Mouse (Mus musculus): ENCODE data around the gene Rdh1.
A peak's percentile ranks its signal among the peaks of the same experiment; 100 is the strongest.
"Not testable (repeated sequence)": the region's sequence is repeated elsewhere in the genome, so short reads cannot be mapped to it uniquely, and the experiment has no call there.

Gene Rdh1

DNA sequence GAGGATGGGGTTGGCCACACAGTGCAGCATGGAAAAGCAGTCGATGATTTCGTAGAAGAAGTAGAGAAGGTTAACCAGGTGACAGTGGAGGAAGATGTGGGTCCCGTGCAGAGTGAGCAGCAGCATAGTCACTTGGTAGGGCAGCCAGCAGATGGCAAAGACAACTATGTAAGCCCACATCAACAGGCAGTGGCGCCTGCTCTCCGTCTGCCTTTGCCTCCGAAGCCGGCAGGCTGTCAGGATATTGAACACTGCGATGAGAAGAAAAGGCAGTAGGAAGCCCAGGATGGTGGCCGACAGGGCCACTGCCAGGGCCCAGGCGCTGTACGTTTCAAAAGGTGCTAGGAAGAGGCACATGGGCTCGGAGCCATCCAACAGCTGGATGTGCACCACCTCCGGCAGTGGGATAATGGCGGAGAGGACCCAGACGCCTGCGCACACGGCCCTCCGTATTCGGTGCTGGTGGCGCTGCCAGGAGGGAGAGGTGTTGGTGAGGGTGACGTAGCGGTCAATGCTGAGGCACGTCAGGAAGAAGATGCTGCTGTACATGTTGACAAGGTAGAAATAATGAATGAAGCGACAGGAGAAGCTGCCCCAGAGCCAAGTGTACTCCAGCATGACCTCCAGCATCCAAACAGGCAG is 9.3 kb upstream of the Rdh1 start:
- DNase-seq: no peak

DNA sequence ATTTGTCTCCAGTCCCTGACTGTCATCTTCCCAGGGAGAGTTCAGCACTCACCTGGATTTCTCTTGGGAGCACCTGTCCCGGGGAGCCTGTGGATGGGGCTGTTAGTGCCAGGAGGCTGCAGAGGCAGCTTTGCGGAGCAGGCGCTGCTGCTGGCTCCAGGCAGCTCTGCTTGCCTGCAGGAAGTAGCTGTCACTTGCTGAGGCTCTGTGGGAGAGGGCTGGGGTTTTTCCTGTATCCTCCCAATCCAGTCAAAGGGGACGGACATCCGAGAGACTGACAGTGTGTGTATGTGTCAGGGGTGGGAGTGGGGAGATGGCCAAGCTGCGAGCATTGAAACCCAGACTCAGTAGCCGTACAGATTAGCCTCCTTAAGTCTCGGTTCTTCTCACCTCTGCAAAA is 8.0 kb upstream of the Rdh1 start, which contains the start of gene Gpr182:
TSS of gene Gpr182 (minus strand) at position 185 of the 400 bp plus-strand sequence.
- DNase-seq: no peak

DNA sequence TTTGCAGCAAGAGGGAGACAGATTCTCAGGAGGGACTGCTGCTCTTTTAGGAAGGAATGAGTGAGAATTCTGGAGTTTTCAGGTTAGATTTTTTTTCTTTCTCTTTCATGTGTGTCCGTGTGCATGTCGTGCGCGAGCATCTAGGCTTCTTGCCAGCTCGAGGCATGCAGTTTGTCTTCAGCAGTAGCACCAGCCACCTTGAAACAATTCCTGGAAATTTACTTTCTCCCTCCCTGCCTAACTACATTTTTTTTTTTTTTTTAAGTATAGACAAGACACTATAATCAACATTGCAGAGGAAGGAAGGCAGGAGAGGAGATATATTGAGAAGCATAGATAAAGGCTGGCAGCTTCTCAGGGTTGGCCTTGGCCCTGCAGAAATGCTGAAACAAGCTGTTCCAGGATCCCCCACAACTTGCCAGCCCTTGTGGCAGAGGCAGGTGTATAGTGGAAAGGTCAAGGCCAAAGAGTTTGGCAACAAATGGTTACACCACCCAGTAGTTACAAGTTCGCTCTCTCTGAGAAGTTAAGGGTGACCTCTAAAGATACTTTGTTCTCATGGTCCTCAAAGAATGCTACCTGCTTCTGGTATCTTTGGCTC is 4.9 kb upstream of the Rdh1 start:
- DNase-seq: no peak

DNA sequence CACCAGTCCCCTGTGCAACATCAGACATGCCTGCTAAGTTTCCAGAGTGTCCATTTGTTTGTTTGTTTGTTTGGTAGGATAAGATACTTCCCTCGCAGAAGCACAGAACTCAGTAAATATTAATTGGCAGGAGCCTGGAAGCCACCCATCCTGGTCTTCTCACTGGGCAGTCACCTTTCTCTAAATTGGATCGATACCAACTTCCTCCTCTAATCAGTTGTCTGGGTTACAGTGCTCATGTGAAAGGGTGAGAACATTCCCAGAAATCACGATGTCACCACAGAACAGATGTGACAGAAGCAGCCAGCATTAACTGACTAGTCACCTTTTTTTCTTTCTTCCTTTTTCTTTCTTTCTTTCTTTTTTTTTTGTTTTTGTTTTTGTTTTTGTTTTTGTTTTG is 4.3 kb upstream of the Rdh1 start:
- DNase-seq: no peak

DNA sequence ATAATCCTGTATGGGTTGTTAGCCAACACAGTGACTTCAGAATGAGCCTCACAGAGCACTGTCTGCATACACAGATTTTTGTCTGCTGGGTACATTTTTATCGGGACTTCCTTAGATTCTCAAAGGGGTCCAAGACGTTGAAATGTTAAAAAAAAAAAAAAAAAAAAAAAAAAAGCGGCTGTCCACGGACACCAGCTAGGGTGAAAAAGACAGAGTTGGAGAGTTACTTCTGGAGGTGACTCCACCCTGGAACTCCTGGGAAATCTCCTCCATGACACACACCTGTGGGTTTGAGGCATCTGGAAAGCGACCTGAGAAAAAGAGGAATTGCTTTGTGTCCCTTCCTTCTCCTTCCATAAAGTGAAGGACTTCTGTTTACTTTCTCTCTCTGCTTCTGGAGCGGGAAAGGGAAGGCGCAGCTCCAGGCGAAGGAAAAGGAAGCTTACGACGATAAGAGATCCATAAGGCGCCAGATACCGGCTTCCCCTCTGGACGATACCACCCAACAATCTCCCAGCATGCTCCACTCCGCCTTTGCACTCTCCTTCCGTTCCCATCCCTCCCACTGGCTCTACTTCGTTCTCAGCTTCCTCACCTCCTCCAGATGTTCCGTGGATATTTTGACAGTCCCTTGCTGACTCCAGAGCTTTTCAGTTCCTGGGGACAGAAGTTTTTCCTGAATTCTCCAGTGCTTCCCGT is 3.6 kb upstream of the Rdh1 start:
- peak; percentile 15 for DNase-seq

DNA sequence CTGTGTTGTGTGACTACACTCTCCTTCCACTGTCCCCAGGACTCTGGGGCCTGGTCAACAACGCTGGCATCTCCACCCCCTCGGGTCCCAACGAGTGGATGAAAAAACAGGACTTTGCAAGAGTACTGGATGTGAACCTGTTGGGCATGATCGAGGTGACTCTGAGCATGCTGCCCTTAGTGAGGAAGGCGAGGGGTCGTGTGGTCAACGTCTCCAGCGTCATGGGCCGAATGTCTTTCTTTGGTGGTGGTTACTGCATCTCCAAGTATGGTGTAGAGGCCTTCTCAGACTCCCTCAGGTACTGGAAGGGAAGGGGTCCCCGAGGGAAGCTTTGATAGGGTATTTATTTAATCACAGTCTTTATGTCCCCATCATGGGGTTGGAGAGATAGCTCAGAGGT is 3.4 kb downstream of the Rdh1 start:
- not testable (repeated sequence) for DNase-seq

DNA sequence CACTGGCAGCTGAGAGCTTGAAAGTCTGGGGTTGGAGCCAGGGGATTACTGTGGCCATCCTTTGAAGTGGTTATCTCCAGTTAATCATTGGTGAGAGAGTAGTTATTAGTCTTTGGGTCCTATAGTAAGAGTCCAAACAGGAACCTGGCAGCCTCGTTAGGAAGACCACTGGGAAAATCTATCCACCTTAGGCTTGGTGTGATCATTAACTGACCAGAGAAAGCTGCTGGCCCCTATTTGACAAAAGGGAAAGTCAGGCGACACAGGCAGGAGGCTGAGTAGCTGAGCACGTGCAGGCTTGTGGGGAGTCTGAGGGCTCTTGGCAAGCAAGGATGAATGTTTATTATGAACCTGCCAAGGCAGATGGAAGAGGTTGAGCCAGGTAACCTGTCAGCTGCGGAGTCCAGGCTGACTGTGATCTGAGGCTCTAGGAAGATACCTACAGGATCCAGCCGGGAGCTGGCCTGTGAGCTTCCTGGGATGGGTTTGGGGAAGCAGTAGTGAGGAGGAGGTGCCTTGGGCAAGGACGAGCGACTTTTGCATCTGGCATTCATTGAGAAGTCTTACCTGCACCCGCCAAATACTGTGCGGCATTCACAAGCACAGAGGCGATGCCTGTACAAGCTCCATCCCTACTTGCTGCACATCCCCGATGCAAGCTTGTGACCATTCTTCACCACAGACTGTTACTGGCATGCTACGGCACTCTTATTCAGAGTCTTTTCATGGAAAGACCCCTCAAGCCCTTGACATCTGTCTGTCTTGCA is 4.6 kb downstream of the Rdh1 start:
- DNase-seq: no peak

DNA sequence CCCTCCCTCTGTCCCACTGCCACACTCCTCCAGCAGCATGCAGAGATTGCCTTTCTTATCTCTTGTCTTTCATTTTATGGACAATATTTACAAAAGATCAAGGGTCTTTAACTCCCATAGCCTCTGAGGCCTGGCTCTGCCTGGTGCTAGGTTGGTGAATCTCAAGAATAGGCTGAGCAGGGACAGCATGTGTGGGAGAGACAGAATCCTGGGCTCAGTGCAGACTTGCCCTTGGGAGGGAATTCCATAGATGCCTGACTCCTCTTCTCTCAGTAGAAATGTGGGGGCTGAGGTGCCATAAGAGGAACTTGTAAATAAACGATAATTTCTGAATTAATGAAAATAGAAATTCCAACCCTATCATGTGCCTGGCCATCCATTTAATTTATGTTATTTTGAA is 7.0 kb downstream of the Rdh1 start:
- DNase-seq: no peak

DNA sequence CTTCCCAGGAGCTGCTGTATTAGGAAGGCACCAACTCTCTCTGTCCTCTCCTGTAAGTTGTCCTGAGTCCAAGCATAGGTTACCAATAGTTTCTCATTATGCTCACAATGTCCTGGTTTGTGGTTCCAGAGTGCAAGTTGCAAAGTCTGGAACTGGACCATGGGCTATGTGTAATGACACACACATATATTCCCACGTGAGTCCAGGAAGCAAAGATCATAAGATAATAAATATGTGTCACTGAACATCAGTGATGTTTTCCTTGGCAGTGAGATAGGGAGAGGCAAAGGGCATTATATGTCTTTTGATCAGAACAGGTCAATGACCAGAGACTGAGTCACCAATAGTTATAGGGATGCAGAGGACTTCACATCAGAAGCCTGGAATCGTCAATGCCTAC is 16.5 kb downstream of the Rdh1 start, which contains the start of gene Rdh9:
TSS of gene Rdh9 (plus strand) at position 376 of the 400 bp plus-strand sequence.
- DNase-seq: no peak

DNA sequence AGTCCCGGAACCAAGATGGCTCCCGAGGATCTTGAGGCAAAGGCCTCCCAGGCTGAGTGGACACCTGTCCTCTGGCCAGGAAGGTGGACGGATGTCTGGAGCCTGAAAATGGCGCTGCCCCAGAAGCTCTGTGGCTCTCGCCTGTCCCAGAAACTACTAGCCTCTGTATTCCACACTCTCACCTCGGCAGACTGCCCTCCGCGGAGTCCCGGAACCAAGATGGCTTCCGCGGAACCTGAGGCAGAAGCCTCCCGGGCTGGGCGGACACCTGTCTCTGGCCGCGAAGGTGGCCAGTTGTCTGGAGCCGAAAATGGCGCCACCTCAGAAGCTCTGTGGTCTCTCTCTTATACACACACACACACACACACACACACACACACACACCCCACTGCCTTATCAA is 22.8 kb downstream of the Rdh1 start:
- DNase-seq: not testable (repeated sequence)

DNA sequence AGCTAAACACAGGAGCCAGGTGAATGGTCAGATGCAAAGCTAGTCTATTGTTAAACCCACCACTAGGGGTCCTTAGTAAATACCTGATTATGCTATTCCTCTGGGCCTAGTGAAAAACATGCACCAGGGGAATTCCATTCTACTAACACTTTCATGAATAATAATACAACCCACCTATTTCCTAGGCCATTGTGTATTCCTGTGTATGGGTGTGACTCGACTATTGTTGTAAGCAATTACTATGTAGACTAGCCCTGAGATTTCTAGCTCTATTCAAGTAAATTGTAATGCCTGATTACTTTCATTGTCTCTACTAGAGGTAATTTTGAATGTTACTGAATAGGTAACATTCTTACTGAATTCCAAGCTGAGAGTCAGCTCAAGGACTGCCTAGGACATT is 25.9 kb downstream of the Rdh1 start:
- not testable (repeated sequence) for DNase-seq

DNA sequence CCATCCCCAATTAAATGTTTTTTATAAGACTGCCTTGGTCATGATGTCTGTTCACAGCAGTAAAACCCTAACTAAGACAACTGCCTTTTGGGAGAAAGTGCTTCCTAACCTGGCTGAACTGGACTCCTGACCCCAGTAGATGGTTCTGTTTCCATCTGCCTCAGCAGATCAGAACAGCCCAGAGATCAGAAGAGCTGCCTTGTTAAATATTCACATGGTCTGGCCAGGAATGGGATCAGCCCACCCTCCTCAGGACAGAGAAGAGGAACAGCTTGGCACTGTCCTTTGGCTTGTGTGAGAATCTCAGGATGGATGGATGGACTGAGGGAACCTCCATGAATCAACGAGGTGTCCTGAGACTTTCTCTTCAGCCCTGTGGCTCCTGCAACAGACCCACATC is 39.8 kb downstream of the Rdh1 start:
- DNase-seq: no peak

DNA sequence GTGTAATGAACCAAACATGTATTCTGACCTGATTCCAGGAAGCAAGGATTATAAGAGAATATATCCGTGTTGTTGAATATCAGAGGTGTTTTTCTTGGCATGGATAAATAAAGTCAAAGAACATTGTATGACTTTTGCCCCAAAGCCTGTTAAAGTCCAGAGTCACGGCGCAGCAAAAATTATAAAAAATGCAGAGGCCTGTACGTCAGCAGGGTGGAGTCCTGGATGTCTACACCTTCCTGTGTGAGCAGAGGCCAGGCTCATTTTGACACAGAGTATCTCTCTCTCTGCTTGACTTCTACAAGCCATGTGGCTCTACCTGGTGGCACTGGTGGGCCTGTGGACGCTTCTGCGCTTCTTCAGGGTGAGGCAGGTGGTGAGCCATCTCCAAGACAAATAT is 41.4 kb downstream of the Rdh1 start, which contains the start of gene Rdh16:
TSS of gene Rdh16 (plus strand) at position 262 of the 400 bp plus-strand sequence.
- DNase-seq: no peak

DNA sequence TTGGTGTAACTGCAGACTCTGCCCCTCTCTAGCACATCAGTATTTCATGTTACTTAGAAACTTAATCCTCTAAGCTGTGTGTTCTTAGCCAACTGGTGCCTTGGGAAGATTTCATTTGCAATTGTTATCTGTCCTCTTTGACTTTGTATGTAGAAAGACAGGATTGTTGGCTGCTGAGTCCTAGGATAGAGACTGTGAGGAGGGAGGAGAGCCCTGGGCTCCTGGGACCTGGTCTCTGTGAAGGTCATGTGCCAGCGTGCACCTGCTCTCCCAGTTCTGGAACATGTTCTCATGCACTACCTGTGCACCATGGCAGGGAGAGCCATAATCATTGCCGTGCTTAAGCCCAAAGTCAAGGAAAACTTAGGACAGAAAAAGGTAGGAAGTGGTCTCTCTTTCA is 42.1 kb downstream of the Rdh1 start:
- no peak for DNase-seq

DNA sequence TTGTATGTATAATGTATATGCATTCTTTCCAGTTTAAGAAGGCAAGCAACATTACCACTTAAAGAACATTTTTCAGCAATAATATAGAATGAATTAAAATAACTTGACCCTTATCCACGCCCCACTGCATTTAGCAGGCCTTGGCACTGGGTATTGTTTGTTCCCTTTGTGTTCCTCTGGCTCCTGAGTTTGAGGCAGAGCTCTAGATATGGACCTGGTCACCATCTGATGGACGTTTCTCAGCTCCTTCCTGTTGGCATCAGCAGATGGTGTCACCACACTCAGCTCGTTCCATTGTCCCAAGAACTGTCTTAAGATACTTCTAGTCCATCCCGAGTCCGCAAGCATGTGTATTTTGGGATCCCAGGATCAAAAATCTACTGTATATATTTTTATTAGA is 42.7 kb downstream of the Rdh1 start:
- DNase-seq: no peak

DNA sequence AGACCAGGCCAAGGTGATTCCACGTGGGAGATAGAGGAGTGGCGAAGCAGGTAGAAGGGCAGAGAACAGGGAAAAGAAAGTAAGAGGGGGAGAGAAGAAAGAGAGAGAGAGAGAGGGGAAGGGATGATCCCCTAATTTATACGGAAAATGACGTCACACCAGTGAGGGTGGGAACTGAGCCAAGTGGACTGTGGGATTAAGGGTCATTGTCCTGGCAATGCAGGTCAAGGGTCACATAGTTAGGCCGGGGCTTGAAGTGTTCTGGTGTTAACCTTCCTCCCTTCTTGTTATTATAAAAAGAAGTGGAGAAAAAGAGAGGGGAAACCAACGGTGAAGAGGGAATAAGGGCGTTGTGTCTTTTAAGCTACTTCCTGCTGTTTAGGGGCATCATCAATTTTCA is 44.9 kb downstream of the Rdh1 start:
- DNase-seq: no peak

DNA sequence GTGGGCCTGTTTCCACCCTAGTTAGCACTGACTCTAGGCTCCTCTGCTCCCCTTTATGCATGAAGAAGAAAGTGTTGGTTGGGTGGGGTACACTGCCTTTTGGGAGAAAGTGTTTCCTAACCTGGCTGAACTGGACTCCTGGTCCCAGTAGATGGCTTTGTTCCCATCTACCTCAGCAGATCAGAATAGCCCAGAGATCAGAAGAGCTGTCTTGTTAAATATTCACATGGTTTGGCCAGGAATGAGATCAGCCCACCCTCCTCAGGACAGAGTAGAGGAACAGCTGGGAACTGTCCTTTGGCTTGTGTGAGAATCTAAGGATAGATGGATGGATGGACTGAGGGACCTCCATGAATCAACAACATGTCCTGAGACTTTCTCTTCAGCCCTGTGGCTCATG is 56.4 kb downstream of the Rdh1 start:
- DNase-seq: no peak

DNA sequence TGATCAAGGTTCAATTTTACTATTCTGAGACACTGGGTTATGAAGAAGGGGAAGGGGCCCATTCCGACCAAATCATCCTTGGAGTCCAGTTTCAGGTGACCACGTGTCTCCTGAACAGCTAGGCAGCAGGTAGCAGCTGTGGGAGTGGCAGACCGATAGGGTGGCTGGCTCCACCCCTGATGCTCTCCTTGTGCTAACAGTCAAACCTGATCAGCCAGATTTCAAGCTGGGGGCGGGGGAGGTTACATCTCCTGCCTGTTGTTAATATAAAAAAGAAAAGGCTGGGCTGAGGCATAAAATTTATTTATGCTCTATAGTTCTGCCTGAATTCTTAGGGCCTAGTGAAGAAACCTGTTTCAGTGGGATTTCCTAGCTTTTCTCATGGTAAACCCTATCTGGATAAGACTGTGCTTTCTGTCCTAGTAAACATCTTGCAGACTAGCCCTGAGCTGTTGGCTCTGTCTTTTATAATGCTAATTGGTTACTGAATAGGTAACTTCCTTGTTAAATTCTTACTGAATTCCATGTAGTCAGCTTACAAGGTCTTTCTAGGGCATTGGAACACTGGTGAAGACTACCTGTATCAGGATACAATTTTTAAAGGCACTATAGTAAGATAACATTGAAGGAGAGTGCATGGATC is 57.9 kb downstream of the Rdh1 start:
- not testable (repeated sequence) for DNase-seq

All from embryo, embryonic 11 days (tissue).